Mouse (Mus musculus): ENCODE measurements around the gene Hivep2. TPM values are rescaled to one million over a fixed set of nuclear protein-coding genes. Genes with fewer than 3 reads are reported as not detected.

The Hivep2 gene
- 51.1 TPM for polyA plus RNA-seq (2017; shearing (Covaris generic))

GRCm38 (mm10) chr10:13965974-13966829, at the start of gene Hivep2:
Gene Hivep2 (plus strand): TSS chr10:13966075.

Other genes with a start within 250 kb of the Hivep2 start
- 56.2 TPM for gene Aig1, start 97.1 kb upstream of the Hivep2 start, polyA plus RNA-seq (2017; shearing (Covaris generic))